ENCODE assay signal across 8 mouse cellular contexts in the genomic region with DNA sequence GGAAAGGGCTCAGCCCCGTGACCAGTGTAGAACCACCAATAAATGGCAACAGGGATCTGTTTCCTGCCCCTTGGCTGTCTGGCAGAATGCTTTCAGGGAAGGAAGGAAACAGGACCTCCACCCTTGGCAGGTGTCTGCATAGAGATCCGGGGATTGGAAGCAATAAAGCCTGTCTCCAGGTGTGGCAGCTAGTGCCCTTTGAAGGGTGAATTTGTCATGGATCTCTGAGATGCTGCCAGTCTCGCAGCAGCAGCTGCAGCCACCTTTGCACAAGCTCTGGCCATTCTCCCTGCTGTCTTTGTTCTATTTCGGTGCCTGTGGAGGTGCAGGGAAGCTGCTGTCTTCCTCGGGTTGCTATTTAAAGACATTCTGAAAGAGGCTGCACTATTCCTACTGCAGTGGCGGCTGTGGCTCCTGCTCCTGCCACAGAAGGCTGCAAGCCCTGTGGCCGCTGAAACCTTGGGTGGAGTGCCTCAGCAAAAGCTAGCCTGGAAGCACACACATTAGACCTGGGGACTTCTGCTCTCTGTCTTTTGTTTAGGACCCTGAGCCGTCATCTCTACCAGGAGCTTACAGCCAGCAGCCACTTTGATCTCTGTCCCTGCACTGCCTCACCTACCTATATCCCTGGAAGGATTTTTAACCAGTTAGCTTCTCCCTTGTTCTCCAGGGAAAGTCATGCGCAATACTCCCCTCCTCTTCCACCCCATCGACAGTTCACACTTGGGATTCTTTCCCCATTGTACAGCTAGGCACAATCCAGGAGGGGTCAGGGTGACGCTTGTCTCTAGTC. TPM values are rescaled to one million over a fixed set of nuclear protein-coding genes. Genes with fewer than 3 reads are reported as not detected.
DNase-seq lines count a peak whose midpoint lies in the region; ATAC-seq and TF ChIP-seq lines count a peak whose summit lies in the region.

No protein-coding gene starts in this region.

- no peak for TF ChIP-seq CTCF in olfactory bulb, adult 2 months (IDR thresholded peaks at IDR 0.05; ENCODE audit: insufficient read depth, low read depth, low read length)

- peak; percentile 26; the same call in 1 of the 2 replicates for ATAC-seq in embryonic facial prominence, embryonic 14.5 days (ENCODE audit: low read depth)
- ATAC-seq in heart, embryonic 15.5 days (replicated peaks; ENCODE audit: insufficient number of reproducible peaks, insufficient read depth, low FRiP score, low read depth), result peak; percentile 67

- no peaks in the 10 kb centered on the region for H3K27me3 ChIP-seq in embryonic facial prominence, embryonic 14.5 days (replicated peaks; ENCODE audit: control insufficient read depth, insufficient read depth, low read length)
- H3K27me3 ChIP-seq in heart, embryonic 15.5 days, result no peaks in the 10 kb centered on the region

- no peak overlapping the region for H3K4me3 ChIP-seq in embryonic facial prominence, embryonic 14.5 days (ENCODE audit: low read depth, low read length)
- no peak overlapping the region for H3K4me3 ChIP-seq in heart, embryonic 15.5 days
- no peak overlapping the region for H3K4me3 ChIP-seq in olfactory bulb, adult 2 months (ENCODE audit: insufficient read depth, low read depth, low read length)

- no peak for TF ChIP-seq POLR2A in olfactory bulb, adult 2 months (IDR thresholded peaks at IDR 0.05; ENCODE audit: insufficient read depth, low read depth, low read length)

- no peaks in the 10 kb centered on the region for H3K4me1 ChIP-seq in embryonic facial prominence, embryonic 14.5 days (ENCODE audit: control insufficient read depth, insufficient read depth, low read length)
- H3K4me1 ChIP-seq in heart, embryonic 15.5 days (replicated peaks), result peaks cover 38% of the 10 kb centered on the region
- H3K4me1 ChIP-seq in olfactory bulb, adult 2 months (ENCODE audit: control insufficient read depth, insufficient read depth, low read length), result peaks cover 13% of the 10 kb centered on the region

- H3K9me3 ChIP-seq in embryonic facial prominence, embryonic 14.5 days (ENCODE audit: control insufficient read depth, low read length), result no peaks in the 10 kb centered on the region
- H3K9me3 ChIP-seq in heart, embryonic 15.5 days (replicated peaks), result no peaks in the 10 kb centered on the region

- H3K9ac ChIP-seq in embryonic facial prominence, embryonic 14.5 days (ENCODE audit: low read depth, low read length), result 0 out of 2 replicates have a peak overlapping the region, but pooled peaks have one; percentile 6
- peak overlapping the region; percentile 32; the same call in 1 of the 2 replicates for H3K9ac ChIP-seq in heart, embryonic 15.5 days

- peaks cover 4% of the 10 kb centered on the region; the same call in 1 of the 2 replicates for H3K36me3 ChIP-seq in embryonic facial prominence, embryonic 14.5 days (ENCODE audit: control insufficient read depth, insufficient read depth, low read length)
- no peaks in the 10 kb centered on the region for H3K36me3 ChIP-seq in heart, embryonic 15.5 days

- no peak overlapping the region for H3K27ac ChIP-seq in embryonic facial prominence, embryonic 14.5 days (replicated peaks; ENCODE audit: low read depth, low read length)
- peak overlapping the region; percentile 95 for H3K27ac ChIP-seq in heart, embryonic 15.5 days
- H3K27ac ChIP-seq in olfactory bulb, adult 2 months (ENCODE audit: insufficient read depth, low read depth, low read length), result peak overlapping the region; percentile 37

- WGBS in embryonic facial prominence, embryonic 14.5 days, result 52% methylated on average over 11 of the region's 11 CpGs
- 29% methylated on average over 11 of the region's 11 CpGs for WGBS in heart, embryonic 15.5 days
- 29% methylated on average over 11 of the region's 11 CpGs for WGBS in large intestine, adult 2 months
- 26% methylated on average over 11 of the region's 11 CpGs for WGBS in olfactory bulb, adult 2 months

- DNase-seq in gastrocnemius, postnatal 25 days, result peak; percentile 10
- no peak for DNase-seq in gastrocnemius, postnatal 10 days
- DNase-seq in embryonic facial prominence, embryonic 14.5 days (ENCODE audit: low spot score), result no peak
- peak; percentile 43 for DNase-seq in large intestine, adult 2 months (ENCODE audit: low read depth, low spot score)
- no peak for DNase-seq in embryo, embryonic 10 days (ENCODE audit: low spot score)
- DNase-seq in c-Kit-positive CD71-positive TER-119-positive erythroid progenitor cells, embryonic 14.5 days (ENCODE audit: low spot score), result no peak

- H3K4me2 ChIP-seq in embryonic facial prominence, embryonic 14.5 days (ENCODE audit: low read depth, low read length), result no peak overlapping the region
- H3K4me2 ChIP-seq in heart, embryonic 15.5 days, result peak overlapping the region; percentile 38

RNA-seq across cellular contexts. Expression of a gene that starts 30.6 kb away (rescaled TPM):
- total RNA-seq in gastrocnemius, postnatal 25 days (2021), result 1 to 10 TPM in 1 of 2 experiments, under 1 TPM in 1; 0.74 to 1.3 TPM
- total RNA-seq in gastrocnemius, postnatal 10 days (2021), result 1 to 10 TPM; 2.1 to 3.4 TPM
- 0.70 and 0.77 TPM in 2 replicates for polyA plus RNA-seq in embryonic facial prominence, embryonic 14.5 days (2014; fragmentation: Nextera tagmentation; extraction: Ambion mirVana)
- polyA plus RNA-seq in heart, embryonic 15.5 days (2015; fragmentation: Nextera tagmentation; extraction: Ambion mirVana), result 0.14 and 0.27 TPM in 2 replicates
- 0.25 and 0.34 TPM in 2 replicates for polyA plus RNA-seq in large intestine, adult 2 months (2012; rRNA removed)
- polyA plus RNA-seq in olfactory bulb, adult 2 months (2012; ENCODE audit: insufficient read depth, insufficient read length, low replicate concordance, missing spikeins), result not detected in 2 replicates

RNA-seq across cellular contexts. Expression of a gene that starts 54.0 kb away (rescaled TPM):
- total RNA-seq in gastrocnemius, postnatal 25 days (2021), result 10 to 100 TPM; 18.0 to 20.0 TPM
- 10 to 100 TPM; 18.1 to 21.7 TPM for total RNA-seq in gastrocnemius, postnatal 10 days (2021)
- polyA plus RNA-seq in embryonic facial prominence, embryonic 14.5 days (2014; fragmentation: Nextera tagmentation; extraction: Ambion mirVana), result 60.4 and 65.0 TPM in 2 replicates
- polyA plus RNA-seq in heart, embryonic 15.5 days (2015; fragmentation: Nextera tagmentation; extraction: Ambion mirVana), result 36.4 and 43.1 TPM in 2 replicates
- 17.1 and 20.3 TPM in 2 replicates for polyA plus RNA-seq in large intestine, adult 2 months (2012; rRNA removed)
- not detected in 2 replicates for polyA plus RNA-seq in olfactory bulb, adult 2 months (2012; ENCODE audit: insufficient read depth, insufficient read length, low replicate concordance, missing spikeins)

Comparison
In these comparisons a context has a peak if more than half of its experiments do, and no peak if none do; other contexts are left out.
1. DNase-seq: peak in gastrocnemius, postnatal 25 days (single experiment) and large intestine, adult 2 months (single experiment); none in gastrocnemius, postnatal 10 days (single experiment), embryonic facial prominence, embryonic 14.5 days (single experiment), embryo, embryonic 10 days (single experiment) and c-Kit-positive CD71-positive TER-119-positive erythroid progenitor cells, embryonic 14.5 days (single experiment).
2. RNA of a gene that starts 54.0 kb away (polyA plus RNA-seq): 60.4 to 65.0 TPM in embryonic facial prominence, embryonic 14.5 days, 36.4 to 43.1 TPM in heart, embryonic 15.5 days and 17.1 to 20.3 TPM in large intestine, adult 2 months; not detected in olfactory bulb, adult 2 months; every median in the first group is over 10 times any median in the second.